Mouse (Mus musculus) G1E (cell line): Measurements from ENCODE around the gene Dusp22.

Experiments used
- CTCF ChIP-seq: IDR thresholded peaks from 2 replicates; pipeline ENCODE4 v1.5.1; 2012; ENCODE audit warnings: low read depth, low read length, inconsistent platforms, mixed read lengths
- POLR2AphosphoS5 ChIP-seq: IDR thresholded peaks from 2 replicates; pipeline ENCODE4 v1.6.1; 2012; ENCODE audit warnings: low read depth, low read length, inconsistent platforms; ENCODE audit not compliant: insufficient replicate concordance

GRCm38 (mm10) chr13:30612079-30612794, 47.6 kb upstream of the Dusp22 start:
- TF ChIP-seq CTCF, result no peak
- TF ChIP-seq POLR2AphosphoS5, result no peak
